Mouse (Mus musculus) ES-E14 (cell line): Measurements from ENCODE around the gene Olfr1494.

Experiments
- HCFC1 ChIP-seq: IDR thresholded peaks from 2 replicates; pipeline ENCODE4 v1.6.1; 2012; ENCODE audit warnings: low read length, inconsistent platforms, borderline replicate concordance; ENCODE audit not compliant: insufficient read depth
- MAFK ChIP-seq: IDR thresholded peaks from 2 replicates; pipeline ENCODE4 v1.6.1; 2014; ENCODE audit warnings: mild to moderate bottlenecking, low read depth, low read length, inconsistent platforms; ENCODE audit not compliant: insufficient read depth
- ZNF384 ChIP-seq: IDR thresholded peaks from 2 replicates; pipeline ENCODE4 v1.6.1; 2012; ENCODE audit warnings: low read depth, low read length, inconsistent platforms

DNA sequence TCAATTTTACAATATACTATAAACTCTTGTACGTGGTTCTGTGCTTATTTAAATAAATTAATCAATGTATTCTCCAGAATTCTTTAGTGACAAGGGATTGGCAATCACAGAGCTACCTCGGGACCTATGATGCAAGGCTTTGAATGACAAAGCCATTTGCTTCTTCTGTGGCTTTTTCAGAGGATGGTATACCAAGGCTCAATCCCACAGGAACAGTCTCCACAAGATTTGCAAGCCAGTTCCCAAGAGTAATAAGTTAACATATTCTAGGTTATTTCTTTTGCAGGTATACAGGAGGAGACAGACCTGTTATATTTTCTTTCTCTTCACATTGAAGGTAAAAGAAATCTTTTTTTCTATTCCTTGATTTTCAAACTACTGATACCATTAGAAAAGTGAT is 16.6 kb upstream of the Olfr1494 start, which contains the start of gene Olfr1493-ps1:
- TF ChIP-seq HCFC1: no peak
- TF ChIP-seq MAFK: no peak
- TF ChIP-seq ZNF384: no peak
